Mouse (Mus musculus): ENCODE measurements around the gene Asb8. TPM values are rescaled to one million over a fixed set of nuclear protein-coding genes. Genes with fewer than 3 reads are reported as not detected.

Asb8 gene
- polyA plus RNA-seq, 1 experiment from 2014 or later = 44.4 TPM

DNA sequence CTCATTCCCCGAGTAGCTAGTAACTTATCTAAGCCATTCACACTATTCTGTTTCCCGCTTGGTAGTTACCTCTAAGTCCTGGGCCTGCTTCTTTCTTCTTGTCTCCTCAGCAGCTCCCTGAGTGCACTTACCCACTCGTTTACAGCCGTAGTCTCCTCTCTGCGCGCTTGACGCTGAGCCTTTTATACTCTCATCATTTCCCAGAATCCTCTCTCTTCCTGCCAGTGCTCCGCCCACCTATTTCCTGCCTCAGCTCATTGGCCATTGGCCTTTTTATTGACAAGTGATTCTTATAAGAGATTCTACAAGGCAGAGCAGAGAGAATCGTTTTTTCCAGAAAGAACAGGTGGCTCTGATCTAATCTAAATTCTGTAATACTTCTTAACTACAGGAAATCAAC lies 66.9 kb downstream of the Asb8 start:
- Histone ChIP-seq H3K9ac (ENCODE audit: low read length) (no peak overlapping the region), H3K4me3 (ENCODE audit: low read depth, low read length) (no peak overlapping the region), H3K27me3 (ENCODE audit: control insufficient read depth, insufficient read depth, low read length) (no peaks in the 10 kb centered on the region), H3K4me1 (ENCODE audit: control insufficient read depth, insufficient read depth, low read length) (peaks cover 3% of the 10 kb centered on the region; the same call in 1 of the 2 replicates), H3K9me3 (ENCODE audit: control insufficient read depth, low read length) (no peaks in the 10 kb centered on the region), H3K36me3 (ENCODE audit: control insufficient read depth, insufficient read depth, low read length) (no peaks in the 10 kb centered on the region), H3K4me2 (no peak overlapping the region), H3K27ac (ENCODE audit: low read depth, low read length) (no peak overlapping the region)
- ATAC-seq (ENCODE audit: low FRiP score) (no peak), DNase-seq (ENCODE audit: low spot score, missing footprints) (no peak)
- 89% methylated on average over 9 of the region's 9 CpGs for WGBS

- WGBS = 53% methylated on average over 3 of the region's 3 CpGs
- Histone ChIP-seq H3K9ac (ENCODE audit: low read length) (no peak overlapping the region), H3K27me3 (ENCODE audit: control insufficient read depth, insufficient read depth, low read length) (no peaks in the 10 kb centered on the region), H3K4me2 (no peak overlapping the region), H3K4me1 (ENCODE audit: control insufficient read depth, insufficient read depth, low read length) (peaks cover 10% of the 10 kb centered on the region), H3K4me3 (ENCODE audit: low read depth, low read length) (no peak overlapping the region), H3K9me3 (ENCODE audit: control insufficient read depth, low read length) (no peaks in the 10 kb centered on the region), H3K36me3 (ENCODE audit: control insufficient read depth, insufficient read depth, low read length) (no peaks in the 10 kb centered on the region), H3K27ac (ENCODE audit: low read depth, low read length) (no peak overlapping the region)
- ATAC-seq (ENCODE audit: low FRiP score) = no peak
- DNase-seq (ENCODE audit: low spot score, missing footprints) = no peak
These were observed 68.5 kb downstream of the Asb8 start for GRCm38 (mm10) chr15:98096957-98097356.

GRCm38 (mm10) chr15:98094905-98095304 lies 70.5 kb downstream of the Asb8 start:
- Histone ChIP-seq H3K4me3 (ENCODE audit: low read depth, low read length) (no peak overlapping the region), H3K27me3 (ENCODE audit: control insufficient read depth, insufficient read depth, low read length) (no peaks in the 10 kb centered on the region), H3K4me2 (no peak overlapping the region), H3K27ac (ENCODE audit: low read depth, low read length) (no peak overlapping the region), H3K9me3 (ENCODE audit: control insufficient read depth, low read length) (no peaks in the 10 kb centered on the region), H3K4me1 (ENCODE audit: control insufficient read depth, insufficient read depth, low read length) (peaks cover 16% of the 10 kb centered on the region), H3K9ac (ENCODE audit: low read length) (no peak overlapping the region), H3K36me3 (ENCODE audit: control insufficient read depth, insufficient read depth, low read length) (no peaks in the 10 kb centered on the region)
- 89% methylated on average over 12 of the region's 12 CpGs for WGBS
- DNase-seq (ENCODE audit: low spot score, missing footprints) = no peak
- ATAC-seq (ENCODE audit: low FRiP score) = no peak

DNA sequence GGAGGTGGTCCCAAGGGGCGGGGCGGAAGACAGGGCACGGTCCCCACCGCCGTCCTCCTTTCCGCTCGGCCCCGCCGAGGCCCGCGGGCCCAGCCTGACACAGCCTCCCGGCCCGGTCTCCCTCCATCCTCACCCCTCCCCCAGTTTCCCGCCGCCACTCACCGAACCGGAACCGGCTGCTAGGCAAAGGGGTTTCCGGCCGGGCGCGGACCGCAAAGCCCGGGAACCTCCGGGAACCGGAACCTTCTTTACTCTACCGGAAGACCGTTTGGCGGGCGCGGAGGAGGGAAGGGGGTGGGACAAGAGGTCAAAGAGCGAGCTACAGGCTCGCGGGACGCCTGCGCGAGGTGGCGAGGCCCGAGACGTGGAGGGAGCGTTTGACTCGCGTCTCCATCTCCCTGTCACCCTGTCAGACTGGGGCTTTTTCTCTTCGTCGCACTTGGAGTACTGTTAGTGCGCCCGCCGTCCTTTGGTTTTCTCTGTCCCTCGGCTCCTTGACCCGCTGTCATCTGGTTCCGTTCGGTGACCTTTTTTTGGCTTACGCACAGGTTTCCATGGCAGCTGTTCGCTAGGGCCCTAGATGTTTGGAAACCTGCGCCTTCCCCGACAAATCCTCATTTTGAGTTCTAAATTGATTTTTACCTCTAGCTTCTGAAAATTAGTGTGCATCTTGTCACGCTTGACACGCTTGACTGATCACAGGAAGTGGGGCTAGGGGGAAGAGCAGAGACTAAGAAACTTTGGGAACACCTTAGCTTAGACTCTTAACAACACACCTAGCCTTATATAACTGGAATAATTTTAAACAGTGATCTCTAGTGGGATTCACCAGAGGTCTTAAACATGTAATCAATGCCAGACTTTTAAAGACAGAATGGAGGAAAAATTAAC lies 72.1 kb downstream of the Asb8 start, which contains the start of gene Senp1:
Gene Senp1, minus strand, starts transcription at position 624 of the 891 bp plus-strand sequence.
- peaks cover 16% of the 10 kb centered on the region for H3K4me1 ChIP-seq (ENCODE audit: control insufficient read depth, insufficient read depth, low read length)
- under 1% methylated on average over 53 of the region's 58 CpGs for WGBS
- ATAC-seq (ENCODE audit: low FRiP score) = peak; percentile 93
- H3K27me3 ChIP-seq (ENCODE audit: control insufficient read depth, insufficient read depth, low read length) = no peaks in the 10 kb centered on the region
- H3K4me3 ChIP-seq (ENCODE audit: low read depth, low read length) = peak within 1 kb of the TSS; percentile 94
- peak within 1 kb of the TSS; percentile 59 for H3K4me2 ChIP-seq
- H3K9me3 ChIP-seq (ENCODE audit: control insufficient read depth, low read length) = no peaks in the 10 kb centered on the region
- peak within 1 kb of the TSS; percentile 96 for H3K9ac ChIP-seq (ENCODE audit: low read length)
- peak within 1 kb of the TSS; percentile 93 for H3K27ac ChIP-seq (ENCODE audit: low read depth, low read length)
- 0 out of 2 replicates have a peak, but pooled peaks cover under 1% of the 10 kb centered on the region for H3K36me3 ChIP-seq (ENCODE audit: control insufficient read depth, insufficient read depth, low read length)
- peak; percentile 99 for DNase-seq (ENCODE audit: low spot score, missing footprints)

GRCm38 (mm10) chr15:98092372-98093120 lies 72.9 kb downstream of the Asb8 start, which contains the start of gene Pfkm:
Gene Pfkm, plus strand, starts transcription at chr15:98092589.
- ATAC-seq (ENCODE audit: low FRiP score) = no peak; the same call in 1 of the 2 replicates
- under 1% methylated on average over 27 of the region's 30 CpGs for WGBS

GRCm38 (mm10) chr15:98091841-98092240 lies 73.6 kb downstream of the Asb8 start:
- no peak for DNase-seq (ENCODE audit: low spot score, missing footprints)
- H3K9ac ChIP-seq (ENCODE audit: low read length) = peak overlapping the region; percentile 96
- no peaks in the 10 kb centered on the region for H3K9me3 ChIP-seq (ENCODE audit: control insufficient read depth, low read length)
- peak overlapping the region; percentile 94 for H3K4me3 ChIP-seq (ENCODE audit: low read depth, low read length)
- peaks cover 16% of the 10 kb centered on the region for H3K4me1 ChIP-seq (ENCODE audit: control insufficient read depth, insufficient read depth, low read length)
- 0 out of 2 replicates have a peak, but pooled peaks cover 4% of the 10 kb centered on the region for H3K36me3 ChIP-seq (ENCODE audit: control insufficient read depth, insufficient read depth, low read length)
- no peak overlapping the region for H3K27ac ChIP-seq (ENCODE audit: low read depth, low read length)
- ATAC-seq (ENCODE audit: low FRiP score) = no peak
- 49% methylated on average over 4 of the region's 4 CpGs for WGBS
- H3K27me3 ChIP-seq (ENCODE audit: control insufficient read depth, insufficient read depth, low read length) = no peaks in the 10 kb centered on the region
- H3K4me2 ChIP-seq = peak overlapping the region; percentile 59

More at GRCm38 (mm10) chr15:98092372-98093120, 72.9 kb downstream of the Asb8 start, which contains the start of gene Pfkm:
- H3K27ac ChIP-seq (ENCODE audit: low read depth, low read length) = peak within 1 kb of the TSS; percentile 93
- peak within 1 kb of the TSS; percentile 96 for H3K9ac ChIP-seq (ENCODE audit: low read length)
- H3K36me3 ChIP-seq (ENCODE audit: control insufficient read depth, insufficient read depth, low read length) = 0 out of 2 replicates have a peak, but pooled peaks cover 4% of the 10 kb centered on the region
- H3K9me3 ChIP-seq (ENCODE audit: control insufficient read depth, low read length) = no peaks in the 10 kb centered on the region
- H3K27me3 ChIP-seq (ENCODE audit: control insufficient read depth, insufficient read depth, low read length) = no peaks in the 10 kb centered on the region
- DNase-seq (ENCODE audit: low spot score, missing footprints) = peak; percentile 96
- peak within 1 kb of the TSS; percentile 94 for H3K4me3 ChIP-seq (ENCODE audit: low read depth, low read length)
- peak within 1 kb of the TSS; percentile 59 for H3K4me2 ChIP-seq
- H3K4me1 ChIP-seq (ENCODE audit: control insufficient read depth, insufficient read depth, low read length) = peaks cover 16% of the 10 kb centered on the region

GRCm38 (mm10) chr15:98089421-98090183 lies 75.8 kb downstream of the Asb8 start:
- Histone ChIP-seq H3K9ac (ENCODE audit: low read length) (no peak overlapping the region), H3K4me1 (ENCODE audit: control insufficient read depth, insufficient read depth, low read length) (peaks cover 16% of the 10 kb centered on the region), H3K9me3 (ENCODE audit: control insufficient read depth, low read length) (no peaks in the 10 kb centered on the region), H3K27ac (ENCODE audit: low read depth, low read length) (no peak overlapping the region), H3K4me2 (no peak overlapping the region), H3K4me3 (ENCODE audit: low read depth, low read length) (no peak overlapping the region), H3K36me3 (ENCODE audit: control insufficient read depth, insufficient read depth, low read length) (peaks cover 6% of the 10 kb centered on the region; the same call in 1 of the 2 replicates), H3K27me3 (ENCODE audit: control insufficient read depth, insufficient read depth, low read length) (no peaks in the 10 kb centered on the region)
- ATAC-seq (ENCODE audit: low FRiP score) (no peak), DNase-seq (ENCODE audit: low spot score, missing footprints) (no peak)
- 80% methylated on average over 9 of the region's 9 CpGs for WGBS

DNA sequence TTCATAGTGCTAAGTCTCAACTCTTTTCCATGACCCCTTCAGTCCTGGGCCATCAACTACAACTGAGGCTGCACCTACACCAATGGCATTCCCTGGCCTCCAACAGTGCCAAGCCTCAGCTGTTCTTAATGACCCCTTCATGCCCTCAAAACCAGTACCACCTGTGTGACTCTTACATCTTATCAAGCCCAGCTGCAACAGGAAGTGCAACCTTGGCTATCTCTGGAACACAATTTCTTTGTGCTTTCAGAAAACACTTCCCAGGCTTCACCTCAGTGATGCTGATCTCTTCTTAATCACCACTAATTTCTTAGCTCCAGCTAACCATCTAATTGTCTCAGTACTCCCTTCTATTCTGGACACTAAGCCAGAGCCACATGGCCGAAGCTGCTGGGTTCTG lies 76.5 kb downstream of the Asb8 start:
- Histone ChIP-seq H3K4me1 (ENCODE audit: control insufficient read depth, insufficient read depth, low read length) (peaks cover 15% of the 10 kb centered on the region), H3K27me3 (ENCODE audit: control insufficient read depth, insufficient read depth, low read length) (no peaks in the 10 kb centered on the region), H3K36me3 (ENCODE audit: control insufficient read depth, insufficient read depth, low read length) (peaks cover 8% of the 10 kb centered on the region; the same call in 1 of the 2 replicates), H3K27ac (ENCODE audit: low read depth, low read length) (no peak overlapping the region), H3K9ac (ENCODE audit: low read length) (no peak overlapping the region), H3K9me3 (ENCODE audit: control insufficient read depth, low read length) (no peaks in the 10 kb centered on the region), H3K4me3 (ENCODE audit: low read depth, low read length) (no peak overlapping the region), H3K4me2 (no peak overlapping the region)
- WGBS = 94% methylated on average over 1 of the region's 1 CpGs
- no peak for ATAC-seq (ENCODE audit: low FRiP score)
- DNase-seq (ENCODE audit: low spot score, missing footprints) = no peak
